Mouse (Mus musculus): Measurements from ENCODE around the gene Cnot4. TPM values are rescaled to one million over a fixed set of nuclear protein-coding genes. Genes with fewer than 3 reads are reported as not detected.

Cnot4 gene
- polyA plus RNA-seq, 1 experiment from 2014 or later: 30.5 TPM

- peak overlapping the region; percentile 48 for H3K4me2 ChIP-seq (ENCODE audit: low read length)
- no peaks in the 10 kb centered on the region for H3K9me3 ChIP-seq (ENCODE audit: control insufficient read depth, low read length)
- no peaks in the 10 kb centered on the region for H3K36me3 ChIP-seq (ENCODE audit: control insufficient read depth, insufficient read depth, low read length)
- H3K27me3 ChIP-seq (replicated peaks; ENCODE audit: control insufficient read depth, insufficient read depth, low read length): no peaks in the 10 kb centered on the region
- 61% methylated on average over 5 of the region's 5 CpGs for WGBS
- ATAC-seq (replicated peaks; ENCODE audit: low FRiP score, low TSS enrichment, low read depth): no peak
- no peak overlapping the region for H3K4me3 ChIP-seq (ENCODE audit: low read depth, low read length)
- H3K9ac ChIP-seq (ENCODE audit: low read length): no peak overlapping the region
- H3K4me1 ChIP-seq (replicated peaks; ENCODE audit: control insufficient read depth, insufficient read depth, low read length): no peaks in the 10 kb centered on the region
- no peak overlapping the region for H3K27ac ChIP-seq (ENCODE audit: low read depth)
- no peak for DNase-seq (ENCODE audit: low spot score)
Measured at GRCm38 (mm10) chr6:34994692-34995091, 138.8 kb downstream of the Cnot4 start.

DNA sequence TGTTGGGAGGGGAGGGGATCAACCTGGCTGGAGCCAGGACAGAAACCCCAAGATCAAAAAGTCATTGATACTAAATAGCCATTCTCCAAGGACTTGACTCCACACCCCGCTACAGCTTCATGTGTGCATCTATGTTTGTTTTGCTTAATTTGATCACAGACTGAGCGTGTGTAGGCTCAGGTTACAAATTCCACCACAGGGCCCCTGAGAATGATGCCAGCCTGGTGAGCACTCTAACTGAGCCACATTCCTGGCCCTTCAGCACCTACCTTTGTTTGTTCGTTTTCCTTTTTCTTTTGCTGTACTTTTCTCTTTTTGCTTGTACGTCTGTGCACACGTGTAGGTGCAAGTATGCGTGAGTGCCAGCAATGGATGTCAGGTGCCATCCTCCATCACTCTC is 144.3 kb downstream of the Cnot4 start:
- Histone ChIP-seq H3K4me1 (replicated peaks; ENCODE audit: control insufficient read depth, insufficient read depth, low read length) (peaks cover 5% of the 10 kb centered on the region; the same call in 1 of the 2 replicates), H3K4me3 (ENCODE audit: low read depth, low read length) (no peak overlapping the region), H3K27ac (ENCODE audit: low read depth) (no peak overlapping the region), H3K27me3 (replicated peaks; ENCODE audit: control insufficient read depth, insufficient read depth, low read length) (no peaks in the 10 kb centered on the region), H3K9ac (ENCODE audit: low read length) (no peak overlapping the region), H3K9me3 (ENCODE audit: control insufficient read depth, low read length) (no peaks in the 10 kb centered on the region), H3K36me3 (ENCODE audit: control insufficient read depth, insufficient read depth, low read length) (no peaks in the 10 kb centered on the region), H3K4me2 (ENCODE audit: low read length) (no peak overlapping the region)
- 69% methylated on average over 6 of the region's 6 CpGs for WGBS
- no peak for ATAC-seq (replicated peaks; ENCODE audit: low FRiP score, low TSS enrichment, low read depth)
- DNase-seq (ENCODE audit: low spot score): no peak

GRCm38 (mm10) chr6:34988081-34988761 is 145.3 kb downstream of the Cnot4 start, which contains the start of gene Slc23a4:
Gene Slc23a4, minus strand, starts transcription at chr6:34988404.
- 13% methylated on average over 20 of the region's 20 CpGs for WGBS
- Histone ChIP-seq H3K27me3 (replicated peaks; ENCODE audit: control insufficient read depth, insufficient read depth, low read length) (no peaks in the 10 kb centered on the region), H3K4me2 (ENCODE audit: low read length) (peak within 1 kb of the TSS; percentile 39), H3K4me3 (ENCODE audit: low read depth, low read length) (no peak within 1 kb of the TSS), H3K9me3 (ENCODE audit: control insufficient read depth, low read length) (no peaks in the 10 kb centered on the region), H3K27ac (ENCODE audit: low read depth) (no peak within 1 kb of the TSS), H3K4me1 (replicated peaks; ENCODE audit: control insufficient read depth, insufficient read depth, low read length) (peaks cover 5% of the 10 kb centered on the region; the same call in 1 of the 2 replicates), H3K36me3 (ENCODE audit: control insufficient read depth, insufficient read depth, low read length) (no peaks in the 10 kb centered on the region), H3K9ac (ENCODE audit: low read length) (no peak within 1 kb of the TSS; the same call in 1 of the 2 replicates)
- ATAC-seq (replicated peaks; ENCODE audit: low FRiP score, low TSS enrichment, low read depth): peak; percentile 75
- peak; percentile 73 for DNase-seq (ENCODE audit: low spot score)

DNA sequence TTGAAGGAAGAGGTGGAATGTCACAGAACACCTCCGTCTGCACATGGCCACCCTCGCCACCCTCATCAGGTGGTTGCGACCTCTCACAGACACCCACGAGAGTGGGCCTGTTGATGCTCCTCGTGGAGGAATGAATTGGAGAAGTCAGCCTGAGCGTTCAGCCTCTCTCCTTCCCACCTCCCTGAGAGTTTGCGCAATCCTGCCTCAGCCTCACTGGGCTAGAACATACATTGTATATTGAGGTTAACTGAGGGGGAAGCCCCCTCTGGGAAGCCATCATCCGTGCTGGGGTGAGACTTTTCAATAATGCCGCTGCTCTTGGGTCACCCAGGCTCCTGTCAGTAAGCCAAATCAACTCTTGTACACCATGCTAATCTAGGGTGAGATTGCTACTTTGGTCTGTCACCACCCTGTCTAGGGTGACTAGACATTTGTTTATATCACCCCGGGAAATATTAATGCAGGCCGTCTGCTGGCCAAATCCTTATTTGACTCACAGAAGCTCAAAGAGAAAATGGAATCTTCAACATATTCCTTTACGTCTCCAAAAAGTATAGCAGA is 146.4 kb downstream of the Cnot4 start:
- DNase-seq (ENCODE audit: low spot score): no peak
- WGBS: 87% methylated on average over 12 of the region's 12 CpGs
- H3K9ac ChIP-seq (ENCODE audit: low read length): no peak overlapping the region
- no peaks in the 10 kb centered on the region for H3K36me3 ChIP-seq (ENCODE audit: control insufficient read depth, insufficient read depth, low read length)
- no peak overlapping the region for H3K4me3 ChIP-seq (ENCODE audit: low read depth, low read length)
- H3K4me1 ChIP-seq (replicated peaks; ENCODE audit: control insufficient read depth, insufficient read depth, low read length): peaks cover 5% of the 10 kb centered on the region; the same call in 1 of the 2 replicates
- H3K4me2 ChIP-seq (ENCODE audit: low read length): peak overlapping the region; percentile 39; the same call in 1 of the 2 replicates
- no peaks in the 10 kb centered on the region for H3K27me3 ChIP-seq (replicated peaks; ENCODE audit: control insufficient read depth, insufficient read depth, low read length)
- no peak for ATAC-seq (replicated peaks; ENCODE audit: low FRiP score, low TSS enrichment, low read depth)
- no peak overlapping the region for H3K27ac ChIP-seq (ENCODE audit: low read depth)
- H3K9me3 ChIP-seq (ENCODE audit: control insufficient read depth, low read length): no peaks in the 10 kb centered on the region

GRCm38 (mm10) chr6:34980661-34981060 is 152.9 kb downstream of the Cnot4 start:
- no peak for ATAC-seq (replicated peaks; ENCODE audit: low FRiP score, low TSS enrichment, low read depth)

GRCm38 (mm10) chr6:34979291-34979690 is 154.2 kb downstream of the Cnot4 start:
- Histone ChIP-seq H3K9ac (ENCODE audit: low read length) (no peak overlapping the region), H3K4me3 (ENCODE audit: low read depth, low read length) (no peak overlapping the region), H3K27ac (ENCODE audit: low read depth) (no peak overlapping the region), H3K4me1 (replicated peaks; ENCODE audit: control insufficient read depth, insufficient read depth, low read length) (no peaks in the 10 kb centered on the region), H3K4me2 (ENCODE audit: low read length) (no peak overlapping the region), H3K27me3 (replicated peaks; ENCODE audit: control insufficient read depth, insufficient read depth, low read length) (no peaks in the 10 kb centered on the region), H3K36me3 (ENCODE audit: control insufficient read depth, insufficient read depth, low read length) (no peaks in the 10 kb centered on the region), H3K9me3 (ENCODE audit: control insufficient read depth, low read length) (no peaks in the 10 kb centered on the region)
- WGBS: 82% methylated on average over 3 of the region's 3 CpGs
- DNase-seq (ENCODE audit: low spot score) (no peak), ATAC-seq (replicated peaks; ENCODE audit: low FRiP score, low TSS enrichment, low read depth) (no peak)

More at GRCm38 (mm10) chr6:34980661-34981060, 152.9 kb downstream of the Cnot4 start:
- no peak for DNase-seq (ENCODE audit: low spot score)
- Histone ChIP-seq H3K36me3 (ENCODE audit: control insufficient read depth, insufficient read depth, low read length) (no peaks in the 10 kb centered on the region), H3K27me3 (replicated peaks; ENCODE audit: control insufficient read depth, insufficient read depth, low read length) (no peaks in the 10 kb centered on the region), H3K9ac (ENCODE audit: low read length) (no peak overlapping the region), H3K9me3 (ENCODE audit: control insufficient read depth, low read length) (no peaks in the 10 kb centered on the region), H3K27ac (ENCODE audit: low read depth) (no peak overlapping the region), H3K4me3 (ENCODE audit: low read depth, low read length) (no peak overlapping the region), H3K4me2 (ENCODE audit: low read length) (no peak overlapping the region), H3K4me1 (replicated peaks; ENCODE audit: control insufficient read depth, insufficient read depth, low read length) (no peaks in the 10 kb centered on the region)
- WGBS: 64% methylated on average over 9 of the region's 9 CpGs

Other genes starting within 250 kb of the Cnot4 start
- 8.2 and 9.2 TPM in 2 replicates for gene Wdr91, start 222.8 kb downstream of the Cnot4 start, polyA plus RNA-seq (2014; fragmentation: Nextera tagmentation; extraction: Ambion mirVana)
- not detected in 2 replicates for gene Stra8, start 213.6 kb downstream of the Cnot4 start, polyA plus RNA-seq (2014; fragmentation: Nextera tagmentation; extraction: Ambion mirVana)
- gene Slc23a4, start 145.3 kb downstream of the Cnot4 start, polyA plus RNA-seq (2014; fragmentation: Nextera tagmentation; extraction: Ambion mirVana): 6.3 and 7.1 TPM in 2 replicates
- gene Nup205, start 43.7 kb upstream of the Cnot4 start, polyA plus RNA-seq (2014; fragmentation: Nextera tagmentation; extraction: Ambion mirVana): 48.8 and 50.9 TPM in 2 replicates
- gene Slc13a4, start 174.4 kb upstream of the Cnot4 start, polyA plus RNA-seq (2014; fragmentation: Nextera tagmentation; extraction: Ambion mirVana): 0.65 and 0.97 TPM in 2 replicates
- gene Fam180a, start 192.4 kb upstream of the Cnot4 start, polyA plus RNA-seq (2014; fragmentation: Nextera tagmentation; extraction: Ambion mirVana): 2.1 and 2.2 TPM in 2 replicates

Data from intestine, embryonic 14.5 days (tissue).